Mouse (Mus musculus) layer of hippocampus, adult 2 months (tissue): ENCODE data around the gene Gm28053. TPM values are rescaled to one million over a fixed set of nuclear protein-coding genes. Genes with fewer than 3 reads are reported as not detected.

Experiments used
- DNase-seq, 2 experiments: peaks; one replicate each; pipeline ENCODE4 v3.0.0; 2022; ENCODE audit warnings: low spot score in 2 of 2
- H3K27ac ChIP-seq: fragments of 200-600 bp; 2 replicates; pipeline ENCODE4 v1.8.1; 2022
- H3K4me3 ChIP-seq: fragments of 200-600 bp; 2 replicates; pipeline ENCODE4 v1.8.1; 2022; ENCODE audit warnings: mild to moderate bottlenecking
- CTCF ChIP-seq: fragments of 200-600 bp; conservative IDR thresholded peaks from 2 replicates; pipeline ENCODE4 v1.8.1; 2022; ENCODE audit warnings: antibody characterized with exemption, mild to moderate bottlenecking, moderate library complexity
- total RNA-seq, 2 experiments: library from RNA; stranded (reverse); gene quantifications; 2 replicates each; pipeline ENCODE4 v1.2.3; 2021

The Gm28053 gene
- total RNA-seq, 2 experiments from 2014 or later, result not detected

DNA sequence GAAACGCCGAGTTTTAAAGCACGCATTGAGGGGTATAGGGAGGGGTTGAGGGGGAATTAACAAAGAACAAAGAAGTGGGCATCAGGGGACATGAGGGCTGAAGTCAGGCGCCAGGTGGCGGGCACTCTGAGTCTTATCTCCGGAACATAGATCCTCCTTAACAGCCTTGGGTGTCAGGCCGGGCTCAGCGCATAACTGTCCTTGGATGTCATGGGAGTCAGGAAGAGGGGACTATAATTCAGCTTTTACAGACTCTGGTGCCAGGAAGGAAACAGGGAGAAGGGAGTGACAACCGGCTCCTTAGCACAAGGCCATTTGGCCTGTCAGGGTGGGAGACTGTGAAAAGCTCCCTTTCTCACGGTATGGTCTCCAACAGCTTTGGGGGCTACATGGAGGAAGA is 46.1 kb downstream of the Gm28053 start:
- H3K4me3 ChIP-seq, result no peak overlapping the region
- TF ChIP-seq CTCF, result no peak
- H3K27ac ChIP-seq, result no peak overlapping the region
- no peak for DNase-seq

DNA sequence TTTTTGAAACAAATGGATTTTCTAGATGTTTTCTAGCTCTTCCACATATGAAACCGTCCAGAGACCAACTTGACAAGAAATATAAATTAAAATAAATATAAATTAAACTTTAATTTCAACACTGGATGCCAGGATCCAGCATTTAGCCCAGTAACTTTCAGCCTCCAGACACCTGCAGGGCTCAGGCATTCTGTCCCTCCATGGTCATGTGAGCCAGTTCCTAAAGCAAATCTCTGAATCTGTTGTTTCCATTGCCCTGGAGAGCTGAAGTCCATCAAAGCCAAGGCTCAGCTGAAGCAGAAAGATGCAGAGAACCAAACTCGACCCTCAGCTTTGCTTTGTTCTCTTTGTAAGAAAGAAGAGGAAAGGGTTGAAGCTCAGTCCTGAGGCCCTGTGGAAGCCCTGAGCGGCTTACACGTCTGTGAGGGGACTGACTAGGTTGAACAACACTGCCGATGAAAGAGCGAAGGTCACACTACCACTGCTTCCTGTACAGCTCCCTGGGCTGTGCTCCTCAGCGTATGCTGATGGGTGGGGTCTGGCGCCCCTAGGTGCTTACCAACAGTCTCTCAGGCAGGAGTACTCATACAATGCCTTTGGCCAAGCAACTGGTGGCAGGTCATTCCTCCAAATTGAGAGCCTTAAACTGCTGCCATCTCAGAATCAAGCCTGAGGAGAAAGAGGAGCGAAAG is 49.9 kb downstream of the Gm28053 start:
- no peak for TF ChIP-seq CTCF
- Histone ChIP-seq H3K4me3 (no peak overlapping the region), H3K27ac (no peak overlapping the region)
- DNase-seq, result no peak

DNA sequence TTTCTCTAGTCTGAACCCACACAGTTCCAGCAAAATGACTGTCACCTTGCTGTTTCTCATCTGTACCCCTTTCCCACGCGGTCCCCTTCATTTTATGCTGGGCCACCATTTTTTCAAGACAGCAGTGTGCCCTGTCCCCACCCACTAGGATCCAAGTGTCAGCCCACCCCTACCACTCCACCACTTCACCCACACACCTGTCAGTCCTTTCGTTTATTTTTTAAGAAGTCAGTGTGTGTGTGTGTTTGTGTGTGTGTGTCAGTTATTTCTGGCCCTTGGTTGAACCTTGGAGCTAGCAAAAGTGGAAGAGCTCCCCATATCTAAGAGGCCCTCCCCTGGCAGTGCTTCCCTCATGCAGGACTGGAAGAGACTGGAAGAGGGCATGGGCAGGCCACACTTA is 50.5 kb downstream of the Gm28053 start:
- Histone ChIP-seq H3K27ac (no peak overlapping the region), H3K4me3 (no peak overlapping the region)
- no peak for TF ChIP-seq CTCF
- no peak for DNase-seq

DNA sequence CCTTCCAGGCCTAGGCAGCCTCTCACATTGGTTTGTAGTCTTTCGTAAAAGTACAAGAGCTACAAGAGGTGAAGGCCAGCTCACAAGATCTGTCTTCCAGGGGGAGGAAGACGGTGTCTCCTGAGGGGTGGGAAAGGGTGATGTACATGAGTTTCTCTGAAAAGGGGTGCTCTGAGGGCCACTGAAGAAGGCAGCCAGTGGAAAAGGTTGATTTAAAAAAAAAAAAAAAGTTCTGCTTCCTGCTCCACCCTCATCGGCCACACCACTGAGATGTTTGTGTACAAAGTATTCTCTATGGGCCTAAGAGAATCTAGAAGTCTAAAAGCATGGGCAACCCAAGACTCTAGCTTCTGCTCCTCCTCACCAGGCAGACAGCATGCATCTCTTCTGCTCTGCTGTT is 52.3 kb downstream of the Gm28053 start, which contains the start of gene Gimap3:
Gene Gimap3, minus strand, starts transcription at position 156 of the 400 bp plus-strand sequence.
- Histone ChIP-seq H3K4me3 (no peak within 1 kb of the TSS), H3K27ac (no peak within 1 kb of the TSS)
- DNase-seq, result no peak
- no peak for TF ChIP-seq CTCF

DNA sequence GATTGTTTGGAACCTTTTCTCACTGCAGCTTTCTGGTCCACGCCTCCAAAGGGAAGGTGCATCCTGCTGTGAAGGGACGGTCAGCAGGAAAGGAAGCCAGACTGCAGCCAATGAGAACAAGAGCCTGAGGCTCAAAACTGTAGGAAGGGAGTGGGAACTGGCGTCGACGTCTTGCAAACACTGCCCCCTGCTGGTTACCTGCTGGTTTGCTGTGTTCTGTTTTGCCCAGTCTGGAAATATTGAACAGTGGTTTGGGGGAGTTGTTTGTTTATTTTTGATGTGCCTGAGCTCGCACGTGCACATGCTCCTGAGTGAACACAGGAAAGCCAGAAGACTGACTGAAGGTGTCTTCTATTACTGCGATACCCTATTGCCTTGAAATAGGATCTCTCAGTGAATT is 53.6 kb downstream of the Gm28053 start:
- no peak overlapping the region for H3K4me3 ChIP-seq
- H3K27ac ChIP-seq, result no peak overlapping the region
- peak; percentile 70 to 87 for DNase-seq
- peak; percentile 95 for TF ChIP-seq CTCF

DNA sequence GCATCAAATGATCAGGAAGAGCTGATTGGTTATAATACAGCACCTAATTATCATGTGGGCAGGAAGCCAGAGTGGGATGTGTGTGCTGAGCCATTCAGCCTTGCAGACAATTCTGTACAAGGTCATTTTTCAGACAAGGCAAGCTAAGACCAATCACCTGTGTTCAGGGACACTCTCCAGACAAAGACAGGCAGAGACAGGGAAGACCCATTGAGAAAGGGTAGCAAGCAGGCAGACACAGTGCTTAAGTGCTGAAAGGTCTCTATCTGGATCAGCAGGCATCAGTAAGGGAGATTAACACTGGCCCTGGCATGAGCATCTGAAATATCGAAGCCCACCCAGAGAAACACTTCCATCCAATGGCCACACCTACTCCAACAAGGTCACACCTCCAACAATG is 66.0 kb downstream of the Gm28053 start:
- no peak for DNase-seq
- H3K27ac ChIP-seq, result no peak overlapping the region
- H3K4me3 ChIP-seq, result no peak overlapping the region
- no peak for TF ChIP-seq CTCF

DNA sequence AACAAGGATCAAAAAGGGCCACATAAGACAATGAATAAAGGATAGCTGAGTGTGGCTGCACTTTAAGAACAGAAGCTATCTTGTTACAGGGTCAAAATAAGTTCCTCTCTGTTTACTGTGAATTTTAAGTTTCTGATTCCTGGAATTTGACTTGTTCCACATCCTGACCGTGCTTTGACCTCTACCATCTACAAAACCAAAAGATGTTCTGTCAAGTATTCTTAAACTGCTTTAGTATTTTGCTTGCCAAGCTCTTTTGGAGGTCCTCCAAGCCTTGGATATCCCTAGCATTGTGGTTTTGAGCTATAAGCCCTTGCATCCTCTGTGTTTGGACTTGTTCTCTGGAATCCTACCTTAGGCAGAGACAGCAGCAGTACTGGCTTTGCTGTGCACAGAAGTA is 66.8 kb downstream of the Gm28053 start:
- H3K4me3 ChIP-seq, result no peak overlapping the region
- no peak for DNase-seq
- H3K27ac ChIP-seq, result no peak overlapping the region
- TF ChIP-seq CTCF, result no peak

DNA sequence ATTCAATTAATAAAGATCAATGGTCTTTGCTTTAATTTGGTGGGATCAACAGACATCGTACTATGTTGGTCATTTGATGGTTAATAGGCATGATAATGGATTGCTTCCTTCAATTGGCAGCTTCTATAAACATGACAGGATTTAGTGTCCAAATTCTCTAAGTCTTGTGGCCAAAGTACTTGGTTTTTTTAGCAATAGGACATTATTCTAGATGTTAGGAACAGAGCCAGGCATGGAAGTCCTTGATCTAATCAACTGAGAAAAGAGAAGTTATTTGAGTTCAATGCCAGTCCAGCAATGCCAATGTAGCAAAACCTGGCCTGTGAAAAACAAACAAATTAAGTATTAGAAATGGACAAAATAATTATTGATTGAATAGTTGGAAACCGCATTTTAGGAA is 67.2 kb downstream of the Gm28053 start:
- TF ChIP-seq CTCF, result no peak
- no peak overlapping the region for H3K27ac ChIP-seq
- no peak for DNase-seq
- H3K4me3 ChIP-seq, result no peak overlapping the region

DNA sequence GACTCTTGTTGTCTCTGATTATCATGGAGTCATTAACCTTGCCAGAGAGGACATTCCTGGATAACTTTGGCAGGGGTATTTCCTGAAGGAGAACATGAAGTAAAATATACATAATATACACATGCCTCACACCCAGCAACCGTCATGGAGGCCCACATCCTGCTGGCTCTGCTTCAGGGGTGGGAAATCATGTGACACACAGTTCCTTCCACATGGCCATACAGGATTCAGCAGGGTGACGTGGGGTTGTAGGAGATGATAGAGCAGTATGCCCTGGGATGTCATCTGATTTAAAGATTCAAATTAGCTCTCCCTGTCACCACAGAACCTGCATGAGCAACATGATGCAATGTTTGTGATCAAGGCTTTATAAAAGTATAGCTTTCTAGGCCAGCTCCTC is 69.5 kb downstream of the Gm28053 start:
- no peak overlapping the region for H3K27ac ChIP-seq
- no peak for DNase-seq
- H3K4me3 ChIP-seq, result no peak overlapping the region
- TF ChIP-seq CTCF, result no peak

DNA sequence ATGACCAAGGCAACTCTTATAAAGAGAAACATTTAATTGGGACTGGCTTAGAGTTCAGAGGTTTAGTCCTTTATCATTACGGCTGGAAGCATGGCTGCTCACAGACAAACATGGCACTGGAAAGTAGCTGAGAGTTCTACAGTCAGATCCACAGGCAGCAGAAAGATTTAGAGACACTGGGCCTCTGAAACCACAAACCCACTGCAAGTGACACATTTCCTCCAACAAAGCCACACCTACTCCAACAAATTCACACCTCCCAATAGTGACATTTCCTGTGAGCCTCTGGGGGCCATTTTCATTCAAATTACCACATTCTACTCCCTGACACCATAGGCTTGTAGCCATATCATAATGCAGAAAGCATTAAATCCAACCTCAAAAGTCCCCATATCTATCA is 83.5 kb downstream of the Gm28053 start:
- DNase-seq, result no peak
- Histone ChIP-seq H3K27ac (no peak overlapping the region), H3K4me3 (no peak overlapping the region)
- TF ChIP-seq CTCF, result no peak

Other genes with a start within 250 kb of the Gm28053 start
- 100 to 1,000 TPM; 443 to 456 TPM for gene Atp6v0e2, start 181.0 kb upstream of the Gm28053 start, total RNA-seq
- gene Lrrc61, start 163.8 kb upstream of the Gm28053 start, total RNA-seq, result 10 to 100 TPM; 36.6 to 40.9 TPM
- 10 to 100 TPM; 11.4 to 16.0 TPM for gene Rarres2, start 145.8 kb upstream of the Gm28053 start, total RNA-seq
- gene Gm45021, start 129.0 kb upstream of the Gm28053 start, total RNA-seq, result not detected
- gene Repin1, start 124.7 kb upstream of the Gm28053 start, total RNA-seq, result 10 to 100 TPM; 48.6 to 53.1 TPM
- gene Gm44965, start 124.7 kb upstream of the Gm28053 start, total RNA-seq, result not detected
- 10 to 100 TPM in 1 of 2 experiments, 1 to 10 TPM in 1; 7.9 to 10.4 TPM for gene Zfp775, start 116.5 kb upstream of the Gm28053 start, total RNA-seq
- gene AI854703, start 91.8 kb upstream of the Gm28053 start, total RNA-seq, result 10 to 100 TPM; 12.7 to 13.4 TPM
- under 1 TPM; 0.81 to 0.97 TPM for gene Gimap8, start 71.4 kb upstream of the Gm28053 start, total RNA-seq
- under 1 TPM; 0.42 to 0.44 TPM for gene Gimap9, start 42.5 kb upstream of the Gm28053 start, total RNA-seq
- not detected for gene Gimap4, start 34.1 kb upstream of the Gm28053 start, total RNA-seq
- gene Gimap6, start 10.4 kb upstream of the Gm28053 start, total RNA-seq, result 1 to 10 TPM; 4.2 to 5.5 TPM
- gene Gimap7, start within 50 bp of the Gm28053 start, total RNA-seq, result not detected
- 1 to 10 TPM; 1.5 to 3.9 TPM for gene Gimap1, start 20.4 kb downstream of the Gm28053 start, total RNA-seq
- gene Gimap5, start 27.6 kb downstream of the Gm28053 start, total RNA-seq, result 1 to 10 TPM in 1 of 2 experiments, under 1 TPM in 1; 0.74 to 1.5 TPM
- not detected for gene Gimap3, start 52.2 kb downstream of the Gm28053 start, total RNA-seq
- gene Tmem176a, start 122.3 kb downstream of the Gm28053 start, total RNA-seq, result 10 to 100 TPM; 26.0 to 30.7 TPM
- 10 to 100 TPM; 51.4 to 57.1 TPM for gene Tmem176b, start 122.9 kb downstream of the Gm28053 start, total RNA-seq
- not detected for gene Aoc1, start 154.3 kb downstream of the Gm28053 start, total RNA-seq
- not detected for gene 1600015I10Rik, start 211.3 kb downstream of the Gm28053 start, total RNA-seq